Mouse (Mus musculus) embryonic facial prominence, embryonic 15.5 days (tissue): ENCODE results near the gene Praf2. TPM values are rescaled to one million over a fixed set of nuclear protein-coding genes. Genes with fewer than 3 reads are reported as not detected.
"Not testable (repeated sequence)": the region's sequence is repeated elsewhere in the genome, so short reads cannot be mapped to it uniquely, and the experiment has no call there.

Experiments used
- ATAC-seq: fragments of 200-750 bp; cut with Nextera tagmentation; 2 replicates; pipeline ENCODE4 v1.8.0; 2017; ENCODE audit warnings: low read depth, moderate TSS enrichment; ENCODE audit not compliant: insufficient number of reproducible peaks, low FRiP score, low TSS enrichment
- H3K27ac ChIP-seq: fragments of 300-500 bp; sonication (generic); replicated peaks from 2 replicates; pipeline ENCODE4 v1.5.1; 2015; ENCODE audit warnings: mild to moderate bottlenecking, inconsistent platforms
- H3K27me3 ChIP-seq: fragments of 300-500 bp; sonication (generic); 2 replicates; pipeline ENCODE4 v1.6.1; 2015; ENCODE audit warnings: inconsistent platforms
- H3K36me3 ChIP-seq: fragments of 300-500 bp; sonication (generic); 2 replicates; pipeline ENCODE4 v1.6.1; 2015; ENCODE audit warnings: mild to moderate bottlenecking, inconsistent platforms
- H3K4me1 ChIP-seq: fragments of 300-500 bp; sonication (generic); 2 replicates; pipeline ENCODE4 v1.6.1; 2015; ENCODE audit warnings: inconsistent platforms
- H3K4me2 ChIP-seq: fragments of 300-500 bp; sonication (generic); replicated peaks from 2 replicates; pipeline ENCODE4 v1.6.1; 2015; ENCODE audit warnings: mild to moderate bottlenecking, inconsistent platforms
- H3K4me3 ChIP-seq: fragments of 300-500 bp; sonication (generic); replicated peaks from 2 replicates; pipeline ENCODE4 v1.5.1; 2015; ENCODE audit warnings: mild to moderate bottlenecking, inconsistent platforms
- H3K9ac ChIP-seq: fragments of 300-500 bp; sonication (generic); 2 replicates; pipeline ENCODE4 v1.6.1; 2015; ENCODE audit warnings: inconsistent platforms
- H3K9me3 ChIP-seq: fragments of 300-500 bp; sonication (generic); replicated peaks from 2 replicates; pipeline ENCODE4 v1.6.1; 2016; ENCODE audit warnings: inconsistent platforms
- WGBS: fragments of 180-500 bp; shearing (Covaris S2); methylation state at CpG from one replicate; pipeline ENCODE4 v1.1.7; 2015; 5-methylcytosine and 5-hydroxymethylcytosine counted together
- polyA plus RNA-seq: library from polyadenylated mRNA; unstranded; fragments of >200 nt; fragmentation: Nextera tagmentation; extraction: Ambion mirVana; gene quantifications from 2 replicates; pipeline ENCODE4 v1.2.1, GENCODE M21; 2015

Praf2 gene
- polyA plus RNA-seq, 1 experiment from 2014 or later: 74.7 TPM

DNA sequence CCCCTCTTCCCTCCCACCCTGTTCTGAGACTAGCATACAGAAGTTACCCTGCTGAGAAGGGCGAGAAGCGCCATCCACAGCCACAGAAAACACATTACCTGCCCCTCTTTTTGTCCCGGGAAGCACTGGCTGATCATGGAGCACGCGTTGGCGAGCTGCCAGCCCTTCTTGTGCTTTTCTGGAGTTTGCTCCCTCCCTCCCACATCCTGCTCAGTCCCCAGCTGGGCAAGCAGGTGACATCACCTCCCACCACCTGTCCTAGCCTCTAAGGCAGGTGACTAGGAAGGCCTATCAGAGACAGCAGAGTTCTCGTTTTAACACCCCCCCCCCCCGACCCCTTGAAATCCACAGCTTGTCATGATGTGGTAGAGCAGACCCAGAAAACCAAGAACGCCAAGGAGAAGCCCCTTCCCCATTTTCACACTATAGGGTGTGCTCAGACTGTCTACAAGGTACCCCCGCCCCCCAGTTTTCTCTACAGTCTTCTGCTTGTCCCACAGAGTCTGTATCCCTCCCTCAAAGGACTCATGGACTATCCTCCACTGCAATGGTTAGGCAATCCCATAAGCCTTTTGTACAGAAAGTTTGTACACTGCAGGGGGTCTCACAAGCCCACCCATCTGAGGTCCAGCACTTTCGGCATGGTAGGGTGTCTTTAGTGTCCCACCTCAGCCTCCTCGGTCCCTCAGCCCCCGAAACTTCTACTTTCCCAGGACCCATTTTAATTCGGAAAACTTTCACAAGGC lies 11.3 kb downstream of the Praf2 start:
- WGBS: 57% methylated on average over 14 of the region's 14 CpGs
- Histone ChIP-seq H3K27ac (peak overlapping the region; percentile 71; the same call in 1 of the 2 replicates), H3K9ac (no peak overlapping the region), H3K4me2 (no peak overlapping the region), H3K27me3 (no peaks in the 10 kb centered on the region), H3K4me3 (no peak overlapping the region), H3K9me3 (no peaks in the 10 kb centered on the region), H3K4me1 (no peaks in the 10 kb centered on the region), H3K36me3 (0 out of 2 replicates have a peak, but pooled peaks cover 3% of the 10 kb centered on the region)
- 0 out of 2 replicates have a peak, but pooled peaks have one; percentile 56 for ATAC-seq

DNA sequence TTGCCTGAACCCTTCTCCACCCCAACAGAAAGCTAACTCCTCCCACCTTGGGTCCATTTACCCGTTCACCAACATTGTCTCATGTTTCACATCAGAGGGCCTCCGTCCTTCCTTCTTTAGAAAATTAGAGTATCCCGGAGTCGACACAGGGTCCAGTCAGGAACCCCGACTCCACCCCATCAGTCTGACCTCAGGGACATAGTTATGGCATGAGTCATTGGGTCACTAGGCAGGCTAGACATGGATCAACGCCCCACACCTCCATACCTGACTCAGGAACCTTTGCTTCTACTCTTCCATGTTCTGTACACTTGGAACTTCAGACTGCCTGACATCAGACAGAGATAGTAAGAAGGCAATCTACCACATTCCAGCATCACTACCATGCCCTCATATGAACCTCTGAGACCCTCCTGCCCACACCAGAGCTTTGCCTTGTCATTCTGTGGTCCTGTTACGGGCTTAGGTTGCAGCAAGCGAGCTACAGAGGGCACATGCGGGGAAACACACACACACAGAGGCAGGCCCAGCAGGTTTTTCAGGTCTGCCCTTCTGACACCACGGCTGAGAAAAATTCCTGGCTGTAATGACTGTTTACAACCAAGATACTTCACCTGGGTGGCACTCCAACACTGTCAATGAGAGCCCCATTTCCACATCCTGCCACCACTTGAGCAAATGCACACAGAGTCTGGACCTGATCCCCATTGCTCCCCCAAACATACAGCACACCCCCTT lies 12.0 kb downstream of the Praf2 start:
- no peak for ATAC-seq
- H3K27me3 ChIP-seq: no peaks in the 10 kb centered on the region
- H3K27ac ChIP-seq: peak overlapping the region; percentile 71
- no peak overlapping the region for H3K9ac ChIP-seq
- H3K4me2 ChIP-seq: no peak overlapping the region
- H3K36me3 ChIP-seq: 0 out of 2 replicates have a peak, but pooled peaks cover 3% of the 10 kb centered on the region
- no peaks in the 10 kb centered on the region for H3K9me3 ChIP-seq
- WGBS: 50% methylated on average over 10 of the region's 10 CpGs
- H3K4me3 ChIP-seq: no peak overlapping the region
- H3K4me1 ChIP-seq: no peaks in the 10 kb centered on the region

DNA sequence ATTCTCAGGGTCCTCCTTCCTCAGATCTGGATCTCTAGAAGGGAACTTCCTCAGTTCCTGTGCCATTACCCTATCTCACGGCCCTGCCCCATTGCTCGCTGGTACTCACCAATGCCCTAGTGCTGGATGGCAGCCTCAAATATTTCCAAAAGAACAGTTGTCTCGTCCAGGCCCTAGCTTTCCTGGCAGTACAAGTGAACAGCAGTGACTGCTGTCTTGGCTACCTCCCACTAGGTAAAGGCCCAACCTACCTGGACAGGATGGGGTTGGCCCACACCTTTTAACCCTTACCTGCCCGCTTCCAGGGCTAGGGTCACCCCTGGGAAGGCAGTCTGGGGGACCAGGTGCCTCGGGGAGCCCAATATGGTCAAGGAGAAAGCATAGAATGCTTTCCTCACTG lies 12.9 kb downstream of the Praf2 start:
- Histone ChIP-seq H3K9me3 (no peaks in the 10 kb centered on the region), H3K9ac (no peak overlapping the region), H3K4me1 (no peaks in the 10 kb centered on the region), H3K36me3 (0 out of 2 replicates have a peak, but pooled peaks cover 1% of the 10 kb centered on the region), H3K4me3 (0 out of 2 replicates have a peak overlapping the region, but pooled peaks have one; percentile 3), H3K27ac (0 out of 2 replicates have a peak overlapping the region, but pooled peaks have one; percentile 48), H3K27me3 (no peaks in the 10 kb centered on the region), H3K4me2 (no peak overlapping the region)
- no peak for ATAC-seq
- WGBS: 48% methylated on average over 5 of the region's 5 CpGs

DNA sequence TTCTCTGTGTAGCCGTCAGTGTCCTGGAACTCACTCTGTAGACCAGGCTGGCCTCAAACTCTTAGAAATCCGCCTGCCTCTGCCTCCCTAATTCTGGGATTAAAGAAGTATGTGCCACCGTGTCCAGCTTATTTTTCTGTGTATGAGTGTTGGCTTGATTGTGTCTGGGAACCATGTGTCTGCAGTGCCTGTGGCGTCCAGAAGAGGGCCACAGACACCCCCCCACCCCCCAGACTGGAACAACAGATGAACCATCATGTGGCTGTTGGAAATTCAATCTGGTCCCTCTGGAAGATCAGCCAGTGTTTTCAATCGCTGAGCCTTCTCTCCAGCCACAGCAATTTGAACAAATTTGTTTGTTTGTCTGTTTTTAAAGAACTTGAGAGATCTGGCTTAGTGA lies 15.2 kb downstream of the Praf2 start:
- 53% methylated on average over 5 of the region's 5 CpGs for WGBS
- Histone ChIP-seq H3K4me1 (no peaks in the 10 kb centered on the region), H3K27me3 (no peaks in the 10 kb centered on the region), H3K27ac (no peak overlapping the region), H3K9ac (no peak overlapping the region), H3K4me2 (no peak overlapping the region), H3K9me3 (no peaks in the 10 kb centered on the region), H3K36me3 (no peaks in the 10 kb centered on the region), H3K4me3 (no peak overlapping the region)
- ATAC-seq: no peak

DNA sequence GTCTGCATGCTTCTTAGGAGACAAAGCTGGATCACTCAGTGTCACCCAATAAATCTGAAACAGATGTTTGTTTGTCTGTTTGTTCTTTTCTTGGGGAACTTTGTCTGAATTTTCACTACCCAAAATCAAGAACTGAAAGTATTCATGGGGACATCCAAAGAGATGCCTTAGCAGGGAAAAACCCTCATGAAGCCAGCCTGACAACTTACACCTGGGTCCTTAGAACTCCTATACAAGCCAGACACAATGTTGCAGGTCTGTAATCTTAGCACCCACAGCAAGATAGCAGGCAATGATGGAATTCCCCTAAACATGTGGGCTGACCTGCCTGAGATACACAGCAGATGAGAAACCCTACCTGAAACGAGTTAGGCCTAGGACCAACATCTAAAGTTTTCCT lies 16.7 kb downstream of the Praf2 start:
- Histone ChIP-seq H3K36me3 (no peaks in the 10 kb centered on the region), H3K4me2 (no peak overlapping the region), H3K27me3 (no peaks in the 10 kb centered on the region), H3K4me3 (no peak overlapping the region), H3K27ac (no peak overlapping the region), H3K9me3 (no peaks in the 10 kb centered on the region), H3K9ac (no peak overlapping the region), H3K4me1 (no peaks in the 10 kb centered on the region)
- WGBS: 57% methylated on average over 1 of the region's 1 CpGs
- no peak for ATAC-seq

DNA sequence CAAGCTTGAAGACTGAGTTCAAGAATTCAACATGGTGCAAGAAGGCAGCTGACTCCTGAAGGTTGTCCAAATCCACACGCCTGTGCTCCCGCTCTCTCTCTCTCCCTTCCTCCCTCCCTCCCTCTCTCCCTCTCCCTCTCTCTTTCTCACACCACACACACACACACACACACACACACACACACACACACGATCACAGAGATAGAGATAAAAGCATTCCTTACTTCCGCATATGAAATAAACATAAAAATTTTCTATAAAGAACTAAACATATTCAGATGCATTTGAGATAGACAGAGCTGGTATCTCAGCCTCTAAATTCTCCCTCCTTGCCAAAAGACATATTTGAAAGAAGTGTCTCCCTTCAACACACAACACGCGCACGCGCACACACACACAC lies 17.2 kb downstream of the Praf2 start:
- Histone ChIP-seq H3K9ac (no peak overlapping the region), H3K4me2 (no peak overlapping the region), H3K36me3 (no peaks in the 10 kb centered on the region), H3K4me1 (no peaks in the 10 kb centered on the region), H3K9me3 (no peaks in the 10 kb centered on the region), H3K4me3 (no peak overlapping the region), H3K27me3 (no peaks in the 10 kb centered on the region), H3K27ac (no peak overlapping the region)
- no peak for ATAC-seq
- 85% methylated on average over 8 of the region's 8 CpGs for WGBS

DNA sequence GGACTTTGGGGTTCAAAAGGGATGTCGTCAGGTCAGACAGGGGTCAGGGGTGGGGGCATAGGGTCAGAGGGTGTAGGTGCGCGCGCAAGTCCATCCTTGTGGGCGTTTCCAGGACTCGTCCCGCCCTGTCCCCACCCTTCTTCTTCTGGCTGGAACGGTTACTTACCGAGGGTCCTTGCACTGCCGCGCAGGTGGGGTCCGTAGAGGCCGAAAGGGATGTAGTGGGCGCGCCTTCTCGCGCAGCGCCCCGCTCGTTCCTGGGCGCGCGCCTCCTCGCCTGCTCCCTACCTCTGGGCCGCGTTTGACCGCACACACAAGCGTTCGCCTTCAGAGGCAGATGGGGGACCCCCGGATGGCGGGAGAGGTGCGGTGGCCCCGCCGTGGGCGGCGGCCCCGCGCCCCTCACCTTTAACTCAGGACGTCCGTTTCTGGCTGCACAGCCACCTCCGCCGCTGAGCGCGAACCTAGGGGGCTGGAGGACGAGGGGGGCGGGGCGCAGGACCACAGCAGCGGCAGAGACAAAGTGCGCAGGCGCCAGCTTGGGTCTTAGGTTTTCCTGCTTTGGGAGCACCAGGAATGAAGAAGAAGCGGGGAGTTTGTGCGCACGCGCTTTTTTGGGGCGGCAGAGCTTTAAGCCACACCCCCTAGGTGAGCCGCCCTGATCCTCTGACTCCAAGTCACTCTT lies 22.3 kb downstream of the Praf2 start, which contains the start of gene Ccdc120:
Ccdc120 (minus strand) TSS at position 474 of the 685 bp plus-strand sequence.
- H3K4me3 ChIP-seq: peak within 1 kb of the TSS; percentile 66
- H3K9ac ChIP-seq: peak within 1 kb of the TSS; percentile 57
- no peaks in the 10 kb centered on the region for H3K9me3 ChIP-seq
- no peak within 1 kb of the TSS for H3K27ac ChIP-seq
- no peaks in the 10 kb centered on the region for H3K4me1 ChIP-seq
- peak; percentile 79 for ATAC-seq
- peak within 1 kb of the TSS; percentile 49 for H3K4me2 ChIP-seq
- no peaks in the 10 kb centered on the region for H3K36me3 ChIP-seq
- WGBS: 6% methylated on average over 54 of the region's 56 CpGs
- H3K27me3 ChIP-seq: no peaks in the 10 kb centered on the region

DNA sequence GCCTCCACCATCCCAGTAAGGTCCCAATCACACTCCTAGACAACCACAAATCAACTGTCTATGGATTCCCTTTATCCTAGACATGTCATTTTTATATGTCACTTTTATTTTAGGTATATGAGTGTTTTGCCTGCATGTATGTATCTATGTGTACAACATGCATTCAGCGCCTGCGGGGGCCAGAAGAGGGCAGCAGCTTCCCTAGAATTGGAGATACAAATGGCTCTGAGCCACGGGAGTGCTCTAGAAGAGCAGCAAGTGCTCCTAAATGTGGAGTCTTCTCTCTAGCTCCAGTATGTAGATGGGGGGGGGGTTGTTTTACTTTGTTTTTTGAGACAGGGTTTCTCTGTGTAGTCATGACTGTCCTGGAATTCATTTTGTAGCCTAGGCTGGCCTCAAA lies 25.4 kb downstream of the Praf2 start:
- not testable (repeated sequence) for H3K27ac ChIP-seq, H3K36me3 ChIP-seq, H3K27me3 ChIP-seq, ATAC-seq, H3K4me1 ChIP-seq, H3K9ac ChIP-seq, H3K4me2 ChIP-seq, H3K4me3 ChIP-seq, H3K9me3 ChIP-seq
- 23% methylated on average over 3 of the region's 3 CpGs for WGBS

DNA sequence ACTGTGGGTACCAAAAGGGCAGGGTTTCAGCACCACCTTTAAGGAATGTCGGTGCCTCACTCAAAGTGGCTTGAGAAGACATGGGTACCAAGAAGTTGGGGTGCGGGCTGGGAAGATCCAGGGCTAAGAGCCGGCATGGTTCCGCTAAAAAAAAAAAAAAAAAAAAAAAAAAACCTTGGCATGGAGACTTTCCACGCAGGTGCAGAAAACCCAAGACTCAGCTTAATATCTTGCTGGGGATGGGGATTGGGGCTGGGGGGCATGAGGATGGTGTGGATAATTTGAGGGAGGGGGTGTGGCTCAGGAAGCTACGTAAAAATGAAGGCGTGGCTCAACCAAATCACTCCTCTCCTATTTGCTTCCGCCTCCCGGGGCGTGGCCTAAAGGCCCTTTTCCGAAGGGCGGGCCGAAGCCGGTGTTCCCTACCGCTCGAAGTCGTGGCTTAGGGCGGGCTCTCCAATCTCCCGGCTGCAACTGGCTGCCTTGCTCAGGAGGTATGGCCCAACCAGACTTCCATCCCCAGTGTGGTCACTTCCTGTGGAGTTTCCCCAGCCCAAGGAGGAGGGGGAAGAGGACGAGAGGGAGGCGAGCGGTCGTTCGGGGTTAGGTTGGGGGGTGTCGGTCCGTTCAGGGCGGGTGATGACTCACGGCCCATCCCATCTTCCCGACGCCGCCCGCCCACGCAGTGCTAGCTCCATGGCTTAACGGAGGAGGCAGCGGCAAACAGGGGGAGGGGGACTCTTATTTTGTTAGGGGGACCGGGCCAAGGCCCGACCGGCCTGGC lies 34.1 kb downstream of the Praf2 start, which contains the start of gene Tfe3:
Tfe3 (plus strand) TSS at position 424 of the 784 bp plus-strand sequence.
- WGBS: 17% methylated on average over 38 of the region's 38 CpGs
- peak; percentile 97 for ATAC-seq
- Histone ChIP-seq H3K9ac (peak within 1 kb of the TSS; percentile 53), H3K4me3 (peak within 1 kb of the TSS; percentile 63), H3K27ac (peak within 1 kb of the TSS; percentile 66), H3K9me3 (no peaks in the 10 kb centered on the region), H3K4me1 (peaks cover 7% of the 10 kb centered on the region; the same call in 1 of the 2 replicates), H3K27me3 (no peaks in the 10 kb centered on the region), H3K36me3 (peaks cover 7% of the 10 kb centered on the region; the same call in 1 of the 2 replicates), H3K4me2 (peak within 1 kb of the TSS; percentile 57)

DNA sequence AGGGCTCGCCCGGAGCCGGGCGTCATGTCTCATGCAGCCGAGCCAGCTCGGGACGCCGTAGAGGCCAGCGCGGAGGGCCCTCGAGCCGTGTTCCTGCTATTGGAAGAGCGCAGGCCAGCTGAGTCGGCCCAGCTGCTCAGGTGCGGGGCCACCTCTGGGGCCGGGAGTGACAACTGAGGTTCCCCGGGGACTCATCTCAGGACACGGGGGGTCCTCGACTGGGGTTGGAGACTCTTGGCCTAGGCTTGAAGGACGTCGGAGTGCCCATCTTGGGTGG lies 34.6 kb downstream of the Praf2 start:
- 24% methylated on average over 21 of the region's 21 CpGs for WGBS
- H3K9ac ChIP-seq: peak overlapping the region; percentile 53
- peaks cover 7% of the 10 kb centered on the region; the same call in 1 of the 2 replicates for H3K4me1 ChIP-seq
- peak overlapping the region; percentile 66 for H3K27ac ChIP-seq
- no peaks in the 10 kb centered on the region for H3K27me3 ChIP-seq
- peak overlapping the region; percentile 57 for H3K4me2 ChIP-seq
- H3K4me3 ChIP-seq: peak overlapping the region; percentile 63
- no peaks in the 10 kb centered on the region for H3K9me3 ChIP-seq
- peaks cover 12% of the 10 kb centered on the region; the same call in 1 of the 2 replicates for H3K36me3 ChIP-seq
- no peak for ATAC-seq
